Mouse (Mus musculus) thymus, adult 2 months (tissue): ENCODE data around the gene Abhd11.

Experiments used
- CTCF ChIP-seq: fragments of 200-500 bp; IDR thresholded peaks from 2 replicates; pipeline ENCODE4 v1.5.1; 2012; ENCODE audit warnings: mild to moderate bottlenecking, control low read depth, low read length, moderate library complexity, borderline replicate concordance; ENCODE audit not compliant: control insufficient read depth, poor library complexity, insufficient read depth; ENCODE audit errors: extremely low read depth
- POLR2A ChIP-seq: fragments of 200-500 bp; IDR thresholded peaks from 2 replicates; pipeline ENCODE4 v1.6.1; 2012; ENCODE audit warnings: mild to moderate bottlenecking, low read length, control low read depth, moderate library complexity; ENCODE audit not compliant: control insufficient read depth, poor library complexity, insufficient read depth; ENCODE audit errors: extremely low read depth

- no peak for TF ChIP-seq POLR2A
- no peak for TF ChIP-seq CTCF
Measured at GRCm38 (mm10) chr5:135010841-135011743, 2.1 kb downstream of the Abhd11 start.
